Mouse (Mus musculus) heart, embryonic 14.5 days (tissue): ENCODE data around the gene Aqp11. TPM values are rescaled to one million over a fixed set of nuclear protein-coding genes. Genes with fewer than 3 reads are reported as not detected.

Experiments
- ATAC-seq: fragments of 200-750 bp; cut with Nextera tagmentation; 2 replicates; pipeline ENCODE4 v1.8.0; 2017; ENCODE audit warnings: low read depth, moderate TSS enrichment; ENCODE audit not compliant: insufficient number of reproducible peaks, insufficient read depth, low FRiP score
- H3K27ac ChIP-seq, 2 experiments: fragments of 200-500 bp in 1 of 2; fragments of 300-500 bp in 1 of 2; sonication (generic) in 1 of 2; replicated peaks in 1 of 2; 2 replicates each; pipeline ENCODE4 v1.5.1; 2012 to 2014; ENCODE audit warnings: low read depth in 2 of 2, low read length in 2 of 2, control low read depth in 1 of 2, mild to moderate bottlenecking in 1 of 2, mixed read lengths in 1 of 2; ENCODE audit not compliant: control insufficient read depth in 1 of 2, insufficient read depth in 1 of 2
- H3K27me3 ChIP-seq: fragments of 300-500 bp; sonication (generic); 2 replicates; pipeline ENCODE4 v1.6.1; 2014; ENCODE audit warnings: mild to moderate bottlenecking, low read length, control low read depth; ENCODE audit not compliant: control insufficient read depth, insufficient read depth
- H3K36me3 ChIP-seq: fragments of 300-500 bp; sonication (generic); 2 replicates; pipeline ENCODE4 v1.6.1; 2014; ENCODE audit warnings: mild to moderate bottlenecking, control low read depth, low read length, mixed read lengths; ENCODE audit not compliant: control insufficient read depth, insufficient read depth
- H3K4me1 ChIP-seq, 2 experiments: fragments of 200-500 bp in 1 of 2; fragments of 300-500 bp in 1 of 2; sonication (generic) in 1 of 2; 2 replicates each; pipeline ENCODE4 v1.6.1; 2012 to 2014; ENCODE audit warnings: low read length in 2 of 2, control low read depth in 1 of 2, mixed read lengths in 1 of 2; ENCODE audit not compliant: control insufficient read depth in 2 of 2, insufficient read depth in 2 of 2
- H3K4me2 ChIP-seq: fragments of 300-500 bp; sonication (generic); 2 replicates; pipeline ENCODE4 v1.6.1; 2014; ENCODE audit warnings: mild to moderate bottlenecking, low read length
- H3K4me3 ChIP-seq, 2 experiments: fragments of 200-500 bp in 1 of 2; fragments of 300-500 bp in 1 of 2; sonication (generic) in 1 of 2; 2 replicates each; pipeline ENCODE4 v1.5.1; 2012 to 2014; ENCODE audit warnings: low read length in 2 of 2, mild to moderate bottlenecking in 2 of 2, control low read depth in 1 of 2, low read depth in 1 of 2, moderate library complexity in 1 of 2; ENCODE audit not compliant: control insufficient read depth in 1 of 2, insufficient read depth in 1 of 2
- H3K9ac ChIP-seq: fragments of 300-500 bp; sonication (generic); 2 replicates; pipeline ENCODE4 v1.6.1; 2014; ENCODE audit warnings: mild to moderate bottlenecking, low read length
- H3K9me3 ChIP-seq: fragments of 300-500 bp; sonication (generic); 2 replicates; pipeline ENCODE4 v1.6.1; 2016; ENCODE audit warnings: low read length, control low read depth; ENCODE audit not compliant: control insufficient read depth
- whole genome bisulfite sequencing: fragments of 180-500 bp; shearing (Covaris S2); extraction: QIAGEN DNeasy Blood & Tissue Kit; methylation state at CpG from one replicate; pipeline ENCODE4 v1.1.7; 2014; 5-methylcytosine and 5-hydroxymethylcytosine counted together
- polyA plus RNA-seq: library from polyadenylated mRNA; unstranded; fragments of >200 nt; fragmentation: Nextera tagmentation; extraction: Ambion mirVana; gene quantifications from 2 replicates; pipeline ENCODE4 v1.2.1, GENCODE M21; 2014

Gene Aqp11
- polyA plus RNA-seq, 1 experiment from 2014 or later = 2.1 TPM

DNA sequence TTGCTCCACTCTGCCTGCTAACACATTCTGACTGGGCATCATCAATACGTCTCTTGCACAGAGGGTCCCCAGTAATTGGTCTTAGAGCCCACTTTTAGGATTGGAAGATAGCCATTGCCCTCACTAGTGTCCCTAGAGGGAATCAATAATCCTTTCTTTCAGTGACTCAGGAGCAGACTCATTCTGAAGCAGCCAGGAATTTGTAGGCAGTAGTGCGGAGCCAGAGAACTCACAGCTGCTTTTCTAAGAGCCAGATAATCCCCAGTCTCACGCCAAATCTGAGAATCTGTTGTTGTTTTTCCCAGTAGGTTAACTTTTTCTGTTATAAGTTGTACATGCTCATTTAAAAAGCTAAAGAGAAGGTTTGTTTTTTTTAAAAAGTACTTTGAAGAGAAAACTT, 37.3 kb upstream of the Aqp11 start:
- H3K36me3 ChIP-seq = no peaks in the 10 kb centered on the region
- no peak overlapping the region for H3K4me2 ChIP-seq
- no peak overlapping the region for H3K9ac ChIP-seq
- H3K4me1 ChIP-seq = no peaks in the 10 kb centered on the region; a peak in 1 of 4 replicates
- WGBS = 32% methylated on average over 3 of the region's 3 CpGs
- H3K9me3 ChIP-seq = no peaks in the 10 kb centered on the region
- H3K27ac ChIP-seq = no peak overlapping the region
- no peak for ATAC-seq
- H3K27me3 ChIP-seq = no peaks in the 10 kb centered on the region
- no peak overlapping the region for H3K4me3 ChIP-seq

DNA sequence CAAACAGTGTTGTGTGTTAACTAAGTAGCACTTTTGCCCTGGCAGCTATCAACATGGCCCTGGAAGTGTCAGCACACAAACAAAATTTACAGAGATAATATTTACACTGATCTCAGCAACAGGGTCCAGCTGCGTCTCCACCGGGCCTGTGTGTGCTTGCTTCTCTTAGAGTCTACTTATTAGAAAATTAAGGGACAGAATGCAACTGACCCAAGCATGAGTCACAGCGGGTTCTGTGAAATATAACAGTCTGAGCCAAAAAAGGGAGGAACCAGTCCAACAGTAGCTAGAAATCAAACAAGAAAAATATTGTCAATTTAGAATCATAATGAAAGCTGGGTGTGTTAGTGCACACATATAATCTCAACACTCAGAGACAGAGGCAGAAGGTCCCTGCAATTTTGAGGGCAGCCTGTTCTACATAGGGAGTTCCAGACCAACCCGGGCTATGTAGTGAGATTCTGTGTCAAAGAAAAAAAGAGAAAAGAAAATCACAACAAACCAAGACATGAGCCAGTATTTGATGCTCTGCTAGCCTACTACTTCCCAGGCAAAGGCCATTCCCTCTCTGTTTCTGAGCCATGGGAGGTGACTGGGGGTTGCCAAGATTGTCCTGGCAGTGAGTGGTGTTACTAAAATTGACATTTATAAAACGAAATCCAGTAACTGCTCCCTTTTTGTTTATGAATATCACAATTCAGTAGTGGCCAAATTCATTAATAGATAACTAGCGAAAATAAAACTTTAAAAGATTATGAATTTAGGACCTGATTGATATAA, 32.9 kb upstream of the Aqp11 start:
- Histone ChIP-seq H3K4me2 (no peak overlapping the region), H3K36me3 (no peaks in the 10 kb centered on the region), H3K4me3 (no peak overlapping the region), H3K27ac (no peak overlapping the region), H3K27me3 (no peaks in the 10 kb centered on the region), H3K9ac (no peak overlapping the region), H3K9me3 (no peaks in the 10 kb centered on the region), H3K4me1 (no peaks in the 10 kb centered on the region; a peak in 1 of 4 replicates)
- 73% methylated on average over 6 of the region's 6 CpGs for WGBS
- no peak for ATAC-seq

DNA sequence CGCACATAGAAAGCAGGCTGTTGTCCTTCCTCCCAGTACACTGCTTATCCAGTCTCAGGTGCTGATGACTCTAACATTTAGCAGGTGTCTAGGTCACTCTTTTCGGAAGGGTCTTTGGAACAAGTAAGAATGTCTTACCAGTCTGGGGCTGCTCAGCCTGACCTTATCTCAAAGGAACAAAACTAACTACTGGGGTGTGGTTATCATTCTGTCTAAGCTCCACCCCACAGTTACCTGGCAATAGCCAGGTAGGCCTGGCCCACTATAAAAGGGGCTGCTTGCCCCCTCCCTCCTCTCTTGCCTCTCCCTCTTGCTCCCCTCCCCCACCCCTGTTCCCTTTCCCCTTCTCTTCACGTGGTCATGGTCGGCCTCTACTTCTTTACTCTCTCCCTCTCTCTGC, 30.9 kb upstream of the Aqp11 start:
- Histone ChIP-seq H3K9ac (no peak overlapping the region), H3K4me1 (no peaks in the 10 kb centered on the region), H3K9me3 (no peaks in the 10 kb centered on the region), H3K4me2 (no peak overlapping the region), H3K4me3 (no peak overlapping the region), H3K27ac (no peak overlapping the region), H3K36me3 (no peaks in the 10 kb centered on the region), H3K27me3 (no peaks in the 10 kb centered on the region)
- ATAC-seq = no peak
- WGBS = 77% methylated on average over 4 of the region's 4 CpGs

DNA sequence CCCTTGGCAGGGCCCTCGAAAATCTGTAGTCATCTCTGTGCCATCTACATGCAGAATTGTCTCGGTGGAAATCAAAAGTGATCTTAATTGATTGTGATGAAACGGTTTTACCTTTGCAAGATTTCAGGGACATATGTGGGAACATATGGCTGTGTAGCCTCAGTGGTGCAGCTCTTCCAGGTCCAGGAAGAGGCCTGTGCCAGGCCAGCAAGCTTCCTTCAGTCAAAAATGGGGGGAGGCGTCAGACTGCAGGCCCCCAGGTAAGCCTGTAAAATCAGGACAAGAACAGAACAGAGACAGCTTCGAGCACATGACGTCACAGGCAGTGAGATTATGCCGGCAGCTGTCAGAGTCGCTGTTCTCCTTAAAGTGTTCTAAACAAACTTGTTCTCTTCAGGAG, 29.8 kb upstream of the Aqp11 start:
- Histone ChIP-seq H3K27me3 (no peaks in the 10 kb centered on the region), H3K36me3 (no peaks in the 10 kb centered on the region), H3K9ac (no peak overlapping the region), H3K4me3 (no peak overlapping the region), H3K4me1 (no peaks in the 10 kb centered on the region), H3K27ac (no peak overlapping the region), H3K4me2 (no peak overlapping the region), H3K9me3 (no peaks in the 10 kb centered on the region)
- ATAC-seq = no peak
- 74% methylated on average over 8 of the region's 8 CpGs for WGBS

DNA sequence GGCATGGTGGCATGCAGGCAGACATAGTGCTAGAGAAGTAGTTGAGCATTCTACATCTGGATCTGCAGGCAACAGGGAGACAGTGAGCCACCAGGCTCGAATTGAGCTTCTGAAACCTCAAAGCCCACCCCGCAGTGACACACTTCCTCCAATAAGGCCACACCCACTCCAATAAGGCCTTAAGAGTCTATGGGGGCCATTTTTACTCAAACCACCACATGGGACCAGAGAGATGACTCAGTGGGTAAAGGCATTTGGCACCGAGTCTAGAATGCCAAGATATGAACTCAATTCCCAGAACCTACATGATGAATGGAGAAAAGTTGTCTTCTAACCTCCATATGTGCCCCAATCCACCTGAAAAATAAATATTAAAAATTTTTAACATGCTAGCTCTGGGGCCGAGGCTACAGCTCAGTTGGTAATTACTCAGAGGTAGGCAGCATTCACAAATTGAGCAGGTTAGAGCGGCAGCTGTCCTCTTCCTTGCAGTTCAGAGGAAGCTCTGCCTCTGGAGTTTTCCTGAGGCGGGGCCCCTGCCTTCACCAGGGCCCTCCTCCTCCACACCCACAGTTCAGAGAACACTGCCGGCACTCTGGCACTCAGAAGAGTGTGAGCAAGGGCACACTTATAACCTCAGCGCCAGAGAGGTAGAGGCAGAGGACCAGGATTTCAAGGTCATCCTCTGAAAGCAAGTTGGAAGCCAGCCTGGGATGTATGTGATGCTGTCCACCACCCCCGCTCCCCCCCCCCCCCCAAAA, 28.5 kb upstream of the Aqp11 start:
- Histone ChIP-seq H3K4me3 (no peak overlapping the region), H3K9ac (no peak overlapping the region), H3K4me2 (no peak overlapping the region), H3K27ac (no peak overlapping the region), H3K9me3 (no peaks in the 10 kb centered on the region), H3K4me1 (no peaks in the 10 kb centered on the region), H3K27me3 (no peaks in the 10 kb centered on the region), H3K36me3 (no peaks in the 10 kb centered on the region)
- ATAC-seq = no peak
- 64% methylated on average over 9 of the region's 9 CpGs for WGBS

DNA sequence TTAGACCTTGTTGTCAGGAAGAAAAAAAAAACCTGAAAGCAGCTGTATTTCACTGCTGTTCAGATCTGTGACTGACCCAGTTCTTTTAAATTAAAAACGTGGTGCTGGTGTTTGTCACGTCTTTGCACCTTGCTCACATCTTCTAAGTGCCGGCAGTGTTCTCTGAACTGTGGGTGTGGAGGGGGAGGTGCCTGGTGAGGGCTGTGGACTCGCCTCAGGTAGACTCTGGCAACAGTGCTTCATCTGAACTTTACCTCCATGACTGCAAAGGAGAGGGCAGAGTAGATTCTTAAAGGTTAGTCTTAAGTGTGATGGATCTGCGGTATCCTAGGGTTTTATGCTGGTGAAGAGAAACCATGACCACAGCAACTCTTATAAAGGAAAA, 27.9 kb upstream of the Aqp11 start:
- H3K36me3 ChIP-seq = no peaks in the 10 kb centered on the region
- no peaks in the 10 kb centered on the region for H3K4me1 ChIP-seq
- no peak overlapping the region for H3K4me2 ChIP-seq
- no peaks in the 10 kb centered on the region for H3K9me3 ChIP-seq
- H3K27ac ChIP-seq = no peak overlapping the region
- no peak overlapping the region for H3K4me3 ChIP-seq
- ATAC-seq = no peak
- 76% methylated on average over 5 of the region's 5 CpGs for whole genome bisulfite sequencing
- no peaks in the 10 kb centered on the region for H3K27me3 ChIP-seq
- H3K9ac ChIP-seq = no peak overlapping the region

DNA sequence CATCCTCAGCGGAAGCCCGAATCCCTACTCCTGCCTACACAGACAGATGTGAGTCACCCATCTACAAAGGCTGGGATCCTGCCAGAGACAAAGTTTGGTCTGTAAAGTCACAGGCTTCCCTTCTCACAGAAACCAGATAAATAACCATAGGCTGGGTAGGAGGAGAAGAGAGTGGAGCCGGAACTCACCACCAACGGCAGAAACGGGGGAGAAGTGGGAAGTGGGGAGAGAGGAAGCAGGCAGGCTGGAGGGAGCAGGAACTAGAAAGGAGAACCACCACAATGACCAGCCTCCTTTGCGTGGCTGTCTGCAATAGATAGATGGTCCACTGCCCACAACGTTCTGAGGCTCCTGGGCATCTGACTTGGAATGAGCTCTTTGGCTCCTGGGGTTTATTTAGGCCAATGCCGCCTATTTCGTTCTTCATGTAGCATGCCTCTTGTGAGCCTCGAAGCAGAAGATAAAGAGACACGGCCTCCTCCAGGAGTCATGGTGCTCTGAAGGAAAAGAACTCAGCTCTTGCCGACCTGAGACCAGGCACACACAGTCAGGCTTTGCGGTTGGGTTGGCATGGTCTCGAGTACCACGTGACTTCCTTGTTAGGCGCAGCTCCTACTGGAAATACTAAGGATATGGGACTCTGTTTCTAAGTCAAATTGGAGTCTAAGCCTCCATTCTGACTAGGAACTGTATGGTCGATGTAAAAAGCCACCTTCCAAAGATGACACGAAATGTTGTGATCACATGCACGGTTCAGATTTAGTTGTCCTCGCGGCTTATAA, 27.3 kb upstream of the Aqp11 start:
- 83% methylated on average over 21 of the region's 21 CpGs for WGBS
- H3K27ac ChIP-seq = no peak overlapping the region
- H3K27me3 ChIP-seq = no peaks in the 10 kb centered on the region
- no peak overlapping the region for H3K4me3 ChIP-seq
- ATAC-seq = no peak
- H3K4me2 ChIP-seq = no peak overlapping the region
- H3K9ac ChIP-seq = no peak overlapping the region
- no peaks in the 10 kb centered on the region for H3K36me3 ChIP-seq
- no peaks in the 10 kb centered on the region for H3K9me3 ChIP-seq
- H3K4me1 ChIP-seq = no peaks in the 10 kb centered on the region
